Mouse (Mus musculus) brown adipose tissue, adult 24 weeks (tissue): Measurements from ENCODE around the gene Tmem184c. TPM values are rescaled to one million over a fixed set of nuclear protein-coding genes. Genes with fewer than 3 reads are reported as not detected.

ENCODE experiments used
- H3K27ac ChIP-seq: fragments of 200-500 bp; replicated peaks from 2 replicates; pipeline ENCODE4 v1.5.1; 2012; ENCODE audit warnings: low read depth, mild to moderate bottlenecking, low read length
- H3K4me1 ChIP-seq: fragments of 200-500 bp; 2 replicates; pipeline ENCODE4 v1.6.1; 2012; ENCODE audit warnings: low read length, mixed read lengths; ENCODE audit not compliant: control insufficient read depth, insufficient read depth, insufficient read length
- H3K4me3 ChIP-seq: fragments of 200-500 bp; 2 replicates; pipeline ENCODE4 v1.5.1; 2012; ENCODE audit warnings: low read depth, mild to moderate bottlenecking, low read length, moderate library complexity; ENCODE audit not compliant: insufficient read depth
- polyA plus RNA-seq: library from polyadenylated mRNA; stranded (reverse); fragments of >200 nt; gene quantifications from 2 replicates; pipeline ENCODE4 v1.2.4, GENCODE M21; 2012; ENCODE audit not compliant: missing spikeins, insufficient read depth, insufficient read length

The Tmem184c gene
- polyA plus RNA-seq, 1 experiment, result 43.0 TPM

DNA sequence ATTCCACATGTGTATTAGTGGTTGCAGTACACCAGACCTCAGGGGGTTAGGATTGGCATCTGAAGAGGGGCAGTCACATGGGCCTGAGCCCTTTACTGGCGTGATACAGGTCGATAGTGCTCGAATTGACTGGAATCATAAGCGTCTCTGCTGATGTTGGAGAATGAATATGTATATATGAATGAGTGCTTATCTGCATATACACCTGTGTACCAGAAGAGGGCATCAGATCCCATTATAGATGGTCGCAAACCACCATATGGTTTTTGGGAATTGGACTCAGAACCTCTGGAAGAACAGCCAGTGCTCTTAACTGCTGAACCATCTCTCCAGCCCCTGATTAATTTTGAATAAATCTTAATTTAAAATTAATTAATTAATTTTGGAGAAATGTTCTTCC, 36.3 kb downstream of the Tmem184c start:
- Histone ChIP-seq H3K4me3 (no peak overlapping the region), H3K27ac (no peak overlapping the region), H3K4me1 (no peaks in the 10 kb centered on the region)

DNA sequence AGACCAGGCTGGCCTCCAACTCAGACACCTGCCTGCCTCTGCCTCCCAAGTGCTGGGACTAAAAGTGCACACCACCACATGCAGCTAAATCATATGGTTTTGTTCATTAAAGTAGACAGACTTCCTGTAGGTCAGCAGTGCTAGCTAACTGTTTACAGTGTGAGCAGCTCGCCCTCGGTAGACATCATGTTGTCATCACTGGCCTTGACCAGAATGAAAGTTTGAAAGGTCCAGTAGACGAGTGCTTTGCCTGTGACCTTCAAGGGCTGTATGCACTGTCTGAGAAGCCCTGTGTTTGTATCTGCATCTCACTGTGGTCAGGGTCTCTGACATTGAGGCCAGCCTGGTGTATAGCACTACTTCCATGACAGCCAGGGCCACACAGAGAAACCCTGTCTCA, 49.1 kb downstream of the Tmem184c start:
- Histone ChIP-seq H3K4me1 (no peaks in the 10 kb centered on the region), H3K4me3 (no peak overlapping the region), H3K27ac (no peak overlapping the region)

DNA sequence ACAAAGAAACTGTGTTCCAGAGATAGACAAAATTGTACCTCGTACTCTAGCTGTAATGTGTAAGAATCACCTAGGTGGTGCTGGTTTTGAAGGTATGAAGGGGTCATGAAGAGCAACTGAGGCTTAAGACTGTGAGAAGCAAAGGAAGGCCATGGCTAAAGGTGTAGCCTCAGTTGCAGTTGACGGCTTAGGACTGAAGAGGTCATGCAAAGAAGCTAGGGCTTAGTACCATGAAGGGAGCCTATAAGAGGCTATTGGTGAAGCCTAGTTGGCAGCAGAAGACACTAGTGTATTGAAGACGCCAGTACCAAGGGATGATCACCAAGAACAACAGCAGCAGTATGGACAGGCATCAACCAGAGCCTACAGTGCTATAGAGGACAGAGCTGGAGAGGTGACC, 58.0 kb downstream of the Tmem184c start:
- H3K27ac ChIP-seq, result no peak overlapping the region
- no peaks in the 10 kb centered on the region for H3K4me1 ChIP-seq
- H3K4me3 ChIP-seq, result no peak overlapping the region

DNA sequence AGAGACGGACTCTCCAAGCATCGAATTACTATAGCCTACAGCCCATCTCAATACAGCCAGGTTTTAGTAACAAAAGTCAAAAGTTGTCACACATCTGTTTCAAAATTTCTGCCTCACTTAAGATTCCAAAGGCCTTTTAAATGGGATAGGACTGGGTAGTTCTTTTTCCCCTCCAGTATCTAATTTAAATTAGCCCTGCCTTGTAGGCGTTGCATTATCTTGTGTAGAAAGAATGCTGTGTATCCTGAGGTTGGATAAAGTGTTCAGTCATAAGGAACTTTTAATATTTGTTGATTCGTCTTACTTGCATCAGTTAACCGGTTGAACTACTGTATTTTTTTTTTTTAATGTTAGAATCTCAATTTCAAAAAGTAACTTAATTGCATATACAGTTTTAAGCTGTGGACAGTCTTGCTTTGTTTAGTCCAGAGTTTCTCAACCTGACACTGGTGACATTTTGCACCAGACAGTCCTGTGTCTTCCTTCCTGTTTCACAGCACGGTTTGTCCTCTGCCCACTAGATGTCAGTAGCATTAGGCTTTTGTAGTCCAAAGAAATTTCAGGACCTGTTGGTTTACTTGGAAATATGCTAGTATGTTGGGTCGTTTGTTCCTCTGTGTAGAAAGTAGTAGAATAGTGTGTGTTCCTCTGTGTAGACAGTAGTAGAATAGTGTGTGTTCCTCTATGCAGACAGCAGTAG, 60.5 kb downstream of the Tmem184c start:
- peak overlapping the region; percentile 58; the same call in 1 of the 2 replicates for H3K27ac ChIP-seq
- H3K4me1 ChIP-seq, result no peaks in the 10 kb centered on the region
- H3K4me3 ChIP-seq, result peak overlapping the region; percentile 97

DNA sequence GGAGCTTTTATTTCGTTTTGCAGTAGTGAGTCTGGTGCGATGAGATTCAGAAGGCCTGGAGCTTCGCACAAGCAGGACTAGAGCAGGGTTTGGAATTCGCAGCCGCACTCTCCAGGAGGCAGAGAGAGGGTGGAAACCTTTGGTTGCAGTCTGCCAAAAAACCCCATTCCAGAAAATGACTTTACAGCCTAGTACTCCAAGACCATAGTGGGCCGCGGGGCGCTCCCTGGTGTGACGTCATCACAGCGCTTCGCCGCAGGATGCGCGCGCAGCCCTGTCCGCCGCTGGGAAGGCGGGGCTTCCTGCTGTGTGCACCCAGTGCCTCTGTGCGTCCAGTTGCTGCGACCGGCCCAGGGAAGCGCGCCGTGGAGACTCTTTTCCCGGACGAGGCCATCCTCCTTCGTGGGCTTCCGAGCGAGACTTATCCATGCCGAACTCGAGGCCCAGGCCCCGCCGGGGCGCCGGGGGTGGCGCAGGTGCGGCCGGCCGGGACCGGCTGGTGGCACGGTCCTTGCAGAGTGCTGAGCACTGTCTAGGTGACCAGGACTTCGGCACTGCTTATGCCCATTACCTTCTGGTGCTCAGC, 61.3 kb downstream of the Tmem184c start, which contains the start of gene Prmt9:
Gene Prmt9 (plus strand): TSS at position 277 of the 586 bp plus-strand sequence.
- Histone ChIP-seq H3K4me1 (no peaks in the 10 kb centered on the region), H3K4me3 (peak within 1 kb of the TSS; percentile 97), H3K27ac (peak within 1 kb of the TSS; percentile 72)

Other genes starting within 250 kb of the Tmem184c start
- gene Arhgap10, start 92.7 kb downstream of the Tmem184c start, polyA plus RNA-seq, result 9.1 and 12.1 TPM in 2 replicates
- 6.5 and 11.3 TPM in 2 replicates for gene Prmt9, start 61.3 kb downstream of the Tmem184c start, polyA plus RNA-seq
- 2.3 and 2.4 TPM in 2 replicates for gene Ednra, start 113.8 kb upstream of the Tmem184c start, polyA plus RNA-seq